Mouse (Mus musculus): ENCODE data around the gene Htr1f. TPM values are rescaled to one million over a fixed set of nuclear protein-coding genes. Genes with fewer than 3 reads are reported as not detected.

Gene Htr1f
- polyA plus RNA-seq, 2 experiments from 2014 or later: not detected

GRCm38 (mm10) chr16:64961690-64962089, 144.0 kb downstream of the Htr1f start:
- peak; percentile 94 for ATAC-seq

GRCm38 (mm10) chr16:64941646-64942195, 163.9 kb downstream of the Htr1f start:
- peak; percentile 97 for ATAC-seq

GRCm38 (mm10) chr16:64934793-64935192, 170.9 kb downstream of the Htr1f start:
- ATAC-seq: no peak

GRCm38 (mm10) chr16:64934011-64934410, 171.6 kb downstream of the Htr1f start:
- ATAC-seq: no peak

- no peak for ATAC-seq
These were observed 182.2 kb downstream of the Htr1f start for GRCm38 (mm10) chr16:64923500-64923899.

- no peak for ATAC-seq
These were observed 196.9 kb downstream of the Htr1f start for GRCm38 (mm10) chr16:64908747-64909146.

GRCm38 (mm10) chr16:64907112-64907511, 198.5 kb downstream of the Htr1f start:
- peak; percentile 56 for ATAC-seq

- ATAC-seq: no peak
These were observed 202.3 kb downstream of the Htr1f start for GRCm38 (mm10) chr16:64903328-64903727.

- ATAC-seq: peak; percentile 82
These were observed 206.6 kb downstream of the Htr1f start for GRCm38 (mm10) chr16:64899084-64899483.

GRCm38 (mm10) chr16:64889496-64889895, 216.2 kb downstream of the Htr1f start:
- no peak for ATAC-seq

- no peak for ATAC-seq
These were observed 220.1 kb downstream of the Htr1f start for GRCm38 (mm10) chr16:64885547-64885946.

GRCm38 (mm10) chr16:64885142-64885541, 220.5 kb downstream of the Htr1f start:
- no peak for ATAC-seq

- no peak for ATAC-seq
These were observed 221.2 kb downstream of the Htr1f start for GRCm38 (mm10) chr16:64884420-64884838.

- no peak for ATAC-seq
These were observed 221.8 kb downstream of the Htr1f start for GRCm38 (mm10) chr16:64883896-64884295.

GRCm38 (mm10) chr16:64881442-64881841, 224.2 kb downstream of the Htr1f start:
- ATAC-seq: peak; percentile 60

GRCm38 (mm10) chr16:64880986-64881385, 224.7 kb downstream of the Htr1f start:
- no peak for ATAC-seq

- ATAC-seq: no peak
These were observed 225.9 kb downstream of the Htr1f start for GRCm38 (mm10) chr16:64879735-64880134.

GRCm38 (mm10) chr16:64878611-64879132, 227.0 kb downstream of the Htr1f start:
- ATAC-seq: no peak

GRCm38 (mm10) chr16:64877314-64877713, 228.3 kb downstream of the Htr1f start:
- no peak for ATAC-seq

- no peak for ATAC-seq
These were observed 228.9 kb downstream of the Htr1f start for GRCm38 (mm10) chr16:64876631-64877265.

- ATAC-seq: no peak
These were observed 229.8 kb downstream of the Htr1f start for GRCm38 (mm10) chr16:64875822-64876221.

- ATAC-seq: no peak
These were observed 230.3 kb downstream of the Htr1f start for GRCm38 (mm10) chr16:64875384-64875783.
